Mouse (Mus musculus): ENCODE data around the gene Haus6.
A peak's percentile ranks its signal among the peaks of the same experiment; 100 is the strongest.

Haus6 gene

GRCm38 (mm10) chr4:86575283-86575983 is 36.4 kb downstream of the Haus6 start, which contains the start of gene Rraga:
Gene Rraga, plus strand, starts transcription at chr4:86575668.
- DNase-seq (ENCODE audit: low read depth, low spot score), result peak; percentile 97

GRCm38 (mm10) chr4:86574939-86575282 is 36.9 kb downstream of the Haus6 start:
- no peak for DNase-seq (ENCODE audit: low read depth, low spot score)

- no peak for DNase-seq (ENCODE audit: low read depth, low spot score)
Observed at GRCm38 (mm10) chr4:86561061-86561460, 50.8 kb downstream of the Haus6 start.

- no peak for DNase-seq (ENCODE audit: low read depth, low spot score)
Observed at GRCm38 (mm10) chr4:86559006-86559405, 52.8 kb downstream of the Haus6 start.

- no peak for DNase-seq (ENCODE audit: low read depth, low spot score)
Observed at GRCm38 (mm10) chr4:86558228-86558627, 53.6 kb downstream of the Haus6 start, which contains the start of gene Saxo1. Gene Saxo1, minus strand, starts transcription at chr4:86558328.

- DNase-seq (ENCODE audit: low read depth, low spot score), result no peak
Observed at GRCm38 (mm10) chr4:86557371-86557770, 54.5 kb downstream of the Haus6 start.

GRCm38 (mm10) chr4:86555035-86555707 is 56.7 kb downstream of the Haus6 start:
- peak; percentile 54 for DNase-seq (ENCODE audit: low read depth, low spot score)

- DNase-seq (ENCODE audit: low read depth, low spot score), result no peak
Observed at GRCm38 (mm10) chr4:86548332-86548731, 63.5 kb downstream of the Haus6 start.

GRCm38 (mm10) chr4:86545615-86546014 is 66.2 kb downstream of the Haus6 start:
- DNase-seq (ENCODE audit: low read depth, low spot score), result peak; percentile 30

GRCm38 (mm10) chr4:86543999-86544398 is 67.9 kb downstream of the Haus6 start:
- DNase-seq (ENCODE audit: low read depth, low spot score), result no peak

GRCm38 (mm10) chr4:86541573-86541972 is 70.3 kb downstream of the Haus6 start:
- no peak for DNase-seq (ENCODE audit: low read depth, low spot score)

- no peak for DNase-seq (ENCODE audit: low read depth, low spot score)
Observed at GRCm38 (mm10) chr4:86538936-86539335, 72.9 kb downstream of the Haus6 start.

GRCm38 (mm10) chr4:86537972-86538371 is 73.9 kb downstream of the Haus6 start:
- peak; percentile 47 for DNase-seq (ENCODE audit: low read depth, low spot score)

- DNase-seq (ENCODE audit: low read depth, low spot score), result no peak
Observed at GRCm38 (mm10) chr4:86534091-86534481, 77.8 kb downstream of the Haus6 start.

GRCm38 (mm10) chr4:86533406-86534090 is 78.3 kb downstream of the Haus6 start:
- no peak for DNase-seq (ENCODE audit: low read depth, low spot score)

GRCm38 (mm10) chr4:86529161-86529560 is 82.7 kb downstream of the Haus6 start:
- DNase-seq (ENCODE audit: low read depth, low spot score), result no peak

Data from mesoderm, embryonic 11.5 days (tissue).